Mouse (Mus musculus): ENCODE data around the gene Gm10271.

GRCm38 (mm10) chr10:116920641-116921040 is 51.8 kb downstream of the Gm10271 start:
- TF ChIP-seq POLR2A (IDR thresholded peaks at IDR 0.05; ENCODE audit: low read depth, low read length) (no peak), CTCF (conservative IDR thresholded peaks at IDR 0.05; ENCODE audit: insufficient read depth, insufficient read length, low read depth, low read length) (no peak)
